Mouse (Mus musculus) G1E (cell line): ENCODE measurements around the gene Fam50a.

ENCODE experiments used
- CTCF ChIP-seq: IDR thresholded peaks from 2 replicates; pipeline ENCODE4 v1.5.1; 2012; ENCODE audit warnings: low read depth, low read length, inconsistent platforms, mixed read lengths
- GATA1 ChIP-seq: IDR thresholded peaks from 2 replicates; pipeline ENCODE4 v1.6.1; 2012; ENCODE audit warnings: borderline replicate concordance, low read length, inconsistent platforms, mixed read lengths
- GATA2 ChIP-seq: IDR thresholded peaks from 2 replicates; pipeline ENCODE4 v1.6.1; 2012; ENCODE audit warnings: low read depth, low read length, inconsistent platforms, borderline replicate concordance
- POLR2AphosphoS5 ChIP-seq: IDR thresholded peaks from 2 replicates; pipeline ENCODE4 v1.6.1; 2012; ENCODE audit warnings: low read depth, low read length, inconsistent platforms; ENCODE audit not compliant: insufficient replicate concordance
- TAL1 ChIP-seq: conservative IDR thresholded peaks from 2 replicates; pipeline ENCODE4 v1.6.1; 2012; ENCODE audit warnings: low read depth, low read length, inconsistent platforms, mixed read lengths

DNA sequence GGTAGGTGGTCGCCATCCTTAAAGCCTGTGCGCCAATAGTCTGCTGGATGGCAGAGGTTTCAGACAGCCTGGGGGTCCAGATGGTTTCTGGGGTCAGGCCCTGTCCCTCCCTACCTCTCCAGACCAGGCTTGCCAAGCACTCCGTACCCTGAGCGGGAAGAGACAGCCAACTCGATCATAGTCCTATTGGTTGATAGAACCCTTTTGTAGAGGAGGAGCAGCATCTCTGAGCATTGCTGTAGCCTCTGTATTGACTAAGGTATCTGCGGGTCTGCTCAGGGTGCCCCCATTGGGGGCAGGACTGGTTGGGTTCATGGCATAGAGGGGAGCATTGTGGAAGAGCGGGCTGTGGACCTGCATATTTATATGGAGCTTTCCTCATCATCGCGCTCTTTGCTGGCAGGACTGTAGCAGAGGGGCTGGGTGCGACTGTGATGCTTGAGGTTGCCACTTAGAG is 16.4 kb downstream of the Fam50a start:
- TF ChIP-seq POLR2AphosphoS5, result no peak
- no peak for TF ChIP-seq CTCF
- no peak for TF ChIP-seq GATA1
- no peak for TF ChIP-seq TAL1
- TF ChIP-seq GATA2, result no peak
